Mouse (Mus musculus) bone marrow, adult 2 months (tissue): ENCODE measurements around the gene Fbxo11.

Source experiments
- CTCF ChIP-seq: fragments of 200-500 bp; IDR thresholded peaks from 2 replicates; pipeline ENCODE4 v1.5.1; 2011; ENCODE audit warnings: low read length, control low read depth; ENCODE audit not compliant: control insufficient read depth, insufficient read depth
- POLR2A ChIP-seq: fragments of 200-500 bp; IDR thresholded peaks from 2 replicates; pipeline ENCODE4 v1.6.1; 2011; ENCODE audit warnings: low read depth, mild to moderate bottlenecking, control low read depth, low read length, borderline replicate concordance; ENCODE audit not compliant: control insufficient read depth

GRCm38 (mm10) chr17:88067202-88067901 lies 2.3 kb upstream of the Fbxo11 start:
- no peak for TF ChIP-seq POLR2A
- peak; percentile 37; the same call in 1 of the 2 replicates for TF ChIP-seq CTCF
